Mouse (Mus musculus) C2C12 (cell line): ENCODE results near the gene Psmb3. TPM values are rescaled to one million over a fixed set of nuclear protein-coding genes. Genes with fewer than 3 reads are reported as not detected.

Experiments used
- H3K27me3 ChIP-seq: one replicate; pipeline ENCODE4 v1.6.1; 2011; ENCODE audit not compliant: control insufficient read depth, insufficient read depth, insufficient read length
- H3K36me3 ChIP-seq: one replicate; pipeline ENCODE4 v1.6.1; 2011; ENCODE audit not compliant: control insufficient read depth, insufficient read depth
- H3K4me3 ChIP-seq: one replicate; pipeline ENCODE4 v1.5.1; 2011; ENCODE audit warnings: mild to moderate bottlenecking, control low read depth; ENCODE audit not compliant: poor library complexity, insufficient read depth, severe bottlenecking
- H3K79me2 ChIP-seq: one replicate; pipeline ENCODE4 v1.6.1; 2011; ENCODE audit not compliant: control insufficient read depth, insufficient read depth
- H3K79me3 ChIP-seq: one replicate; pipeline ENCODE4 v1.6.1; 2011; ENCODE audit warnings: low read depth, control low read depth
- H3ac ChIP-seq: one replicate; pipeline ENCODE3; 2011; ENCODE audit warnings: low read depth; ENCODE audit not compliant: control insufficient read depth, insufficient read length
- CEBPB ChIP-seq: IDR thresholded peaks from one replicate; pipeline ENCODE4 v1.6.1; 2011; ENCODE audit warnings: low read depth, mild to moderate bottlenecking, control low read depth, moderate library complexity
- CTCF ChIP-seq: IDR thresholded peaks from one replicate; pipeline ENCODE4 v1.5.1; 2011; ENCODE audit not compliant: control insufficient read depth, insufficient read depth, insufficient read length
- FOSL1 ChIP-seq: IDR thresholded peaks from one replicate; pipeline ENCODE4 v1.8.0; 2011; ENCODE audit warnings: mild to moderate bottlenecking, low read length; ENCODE audit not compliant: poor library complexity, insufficient read depth, severe bottlenecking
- MAX ChIP-seq: IDR thresholded peaks from one replicate; pipeline ENCODE4 v1.6.1; 2011; ENCODE audit warnings: mild to moderate bottlenecking, control low read depth
- MYOD1 ChIP-seq: IDR thresholded peaks from one replicate; pipeline ENCODE4 v1.6.1; 2011; ENCODE audit warnings: low read depth; ENCODE audit not compliant: control insufficient read depth, insufficient read length
- MYOG ChIP-seq: IDR thresholded peaks from one replicate; pipeline ENCODE4 v1.6.1; 2011; ENCODE audit not compliant: control insufficient read depth, insufficient read length; ENCODE audit errors: extremely low read depth
- USF1 ChIP-seq: IDR thresholded peaks from one replicate; pipeline ENCODE4 v1.6.1; 2011; ENCODE audit warnings: low read depth, mild to moderate bottlenecking, control low read depth, moderate library complexity
- polyA plus RNA-seq: library from polyadenylated mRNA; unstranded; fragments of >200 nt; fragmentation: generic; extraction: Trizol; gene quantifications from one replicate; pipeline ENCODE4 v1.2.1, GENCODE M21; 2012; ENCODE audit warnings: missing spikeins

The Psmb3 gene
- polyA plus RNA-seq, 1 experiment, result 690 TPM

DNA sequence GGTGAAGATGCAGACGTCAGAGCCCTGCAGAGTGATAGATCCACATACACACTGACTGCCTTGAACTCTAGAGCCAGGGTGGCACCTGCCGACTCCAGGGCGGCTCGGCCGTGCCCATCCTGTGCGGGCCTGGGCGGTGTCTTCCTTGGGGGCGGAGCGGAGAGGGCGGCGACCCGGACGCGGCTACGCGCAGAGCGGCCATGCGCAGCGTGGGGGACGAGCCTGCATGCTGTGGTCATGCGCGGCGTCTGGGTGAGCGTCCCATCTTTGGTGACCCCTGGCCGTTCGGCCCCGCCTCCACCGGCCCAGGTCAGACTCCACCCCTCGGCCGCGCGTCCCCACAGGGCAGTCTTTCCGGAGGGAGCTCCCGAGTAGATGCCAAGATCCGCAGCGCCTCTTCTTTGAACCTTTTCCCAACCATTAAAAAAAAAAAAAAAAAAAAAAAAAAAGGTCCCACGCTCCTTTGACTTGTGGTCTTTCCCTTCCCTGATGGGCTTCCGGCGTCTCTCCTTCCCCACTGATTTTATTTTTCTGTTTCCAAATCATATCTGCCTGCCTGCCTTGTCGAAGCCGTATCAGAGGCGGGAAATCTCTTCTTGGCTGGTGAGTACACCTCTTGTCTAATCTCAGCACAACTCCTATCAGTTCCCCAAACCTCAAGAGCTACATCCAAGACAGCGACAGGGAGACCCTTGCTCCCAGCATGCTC lies 17.4 kb upstream of the Psmb3 start, which contains the start of gene Cisd3:
Gene Cisd3 (plus strand): TSS at position 214 of the 709 bp plus-strand sequence.
- H3ac ChIP-seq, result peak within 1 kb of the TSS; percentile 88
- H3K4me3 ChIP-seq, result peak within 1 kb of the TSS; percentile 45
- H3K27me3 ChIP-seq, result no peaks in the 10 kb centered on the region
- peaks cover 11% of the 10 kb centered on the region for H3K79me3 ChIP-seq
- no peak for TF ChIP-seq FOSL1
- peak; percentile 74 for TF ChIP-seq MAX
- no peak for TF ChIP-seq MYOG
- no peak for TF ChIP-seq USF1
- no peak for TF ChIP-seq MYOD1
- peaks cover 32% of the 10 kb centered on the region for H3K79me2 ChIP-seq
- H3K36me3 ChIP-seq, result peaks cover 39% of the 10 kb centered on the region

DNA sequence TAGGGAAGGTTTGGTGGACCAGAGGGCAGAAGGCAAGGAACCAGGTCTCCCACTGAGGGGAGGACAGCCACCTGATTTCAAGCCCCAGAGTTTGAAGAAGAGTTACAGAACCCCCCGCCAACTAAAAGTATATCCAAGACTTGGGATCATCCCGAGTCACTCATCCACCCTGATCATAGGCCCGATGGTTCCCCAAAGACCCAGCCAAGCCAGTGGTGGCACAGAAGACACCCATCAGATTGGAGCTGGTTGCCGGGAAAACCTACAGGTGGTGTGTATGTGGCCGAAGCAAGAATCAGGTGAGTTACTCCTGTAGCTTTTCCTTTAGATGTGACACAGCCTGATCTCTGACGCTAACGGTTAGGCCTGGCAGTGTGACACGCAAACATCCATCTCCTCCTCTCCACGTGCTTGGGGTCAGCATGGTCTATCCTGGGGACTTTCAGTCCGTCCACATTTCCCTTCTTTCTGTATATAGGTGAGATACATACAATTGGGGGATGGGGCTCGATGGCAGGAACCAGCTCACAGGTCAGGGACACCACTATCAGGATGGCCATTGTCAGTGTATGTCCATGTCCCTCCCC lies 16.8 kb upstream of the Psmb3 start:
- peak overlapping the region; percentile 88 for H3ac ChIP-seq
- peaks cover 43% of the 10 kb centered on the region for H3K36me3 ChIP-seq
- TF ChIP-seq MAX (peak; percentile 16), FOSL1 (no peak), CTCF (no peak), CEBPB (no peak)
- H3K79me2 ChIP-seq, result peaks cover 32% of the 10 kb centered on the region
- H3K79me3 ChIP-seq, result peaks cover 11% of the 10 kb centered on the region
- H3K4me3 ChIP-seq, result peak overlapping the region; percentile 45
- no peaks in the 10 kb centered on the region for H3K27me3 ChIP-seq

DNA sequence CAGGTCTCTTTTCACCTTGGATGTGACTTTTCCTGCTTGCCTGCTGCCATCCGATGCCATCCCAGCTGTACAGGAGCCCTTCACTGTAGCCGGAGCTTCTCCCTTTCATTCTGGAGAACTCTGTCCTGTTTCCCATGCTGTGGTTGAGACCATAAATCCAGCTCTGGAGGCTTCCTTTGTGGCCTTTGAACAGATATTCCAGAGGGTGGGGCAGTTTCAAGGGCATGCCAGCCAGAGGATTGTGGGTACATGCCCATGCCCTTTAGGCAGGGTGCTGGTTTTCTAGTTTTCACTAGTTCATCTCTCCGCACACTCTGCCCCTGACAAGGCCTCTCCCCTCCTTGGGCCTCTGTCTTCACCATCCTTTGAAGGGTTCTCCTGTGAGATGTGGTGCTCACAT lies 16.1 kb upstream of the Psmb3 start:
- Histone ChIP-seq H3K79me2 (peaks cover 32% of the 10 kb centered on the region), H3K27me3 (no peaks in the 10 kb centered on the region), H3ac (peak overlapping the region; percentile 88), H3K36me3 (peaks cover 43% of the 10 kb centered on the region), H3K79me3 (peaks cover 11% of the 10 kb centered on the region), H3K4me3 (peak overlapping the region; percentile 45)
- TF ChIP-seq FOSL1 (no peak), CTCF (no peak), CEBPB (no peak), MYOG (no peak), MAX (peak; percentile 6), MYOD1 (no peak)

DNA sequence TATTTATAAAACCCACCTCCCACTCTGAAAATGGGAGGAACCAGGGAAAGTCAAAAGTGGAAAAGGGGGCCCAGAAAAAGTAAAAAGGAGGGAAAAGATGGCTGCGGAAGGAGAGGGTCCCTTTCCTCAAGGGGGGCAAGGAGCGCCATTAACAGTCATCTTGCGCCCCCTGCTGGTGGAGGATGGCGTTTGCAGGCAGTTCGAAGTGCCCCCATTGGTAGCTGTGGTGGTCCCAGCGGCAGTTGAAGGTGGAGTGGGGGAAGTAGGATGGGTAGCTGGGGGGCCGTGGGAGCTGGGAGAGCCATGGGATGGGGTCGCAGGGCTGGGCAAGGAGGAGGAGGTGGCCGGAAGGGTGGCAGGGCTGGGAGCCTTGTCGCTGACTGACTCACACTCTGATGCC lies 13.3 kb upstream of the Psmb3 start:
- Histone ChIP-seq H3K36me3 (peaks cover 54% of the 10 kb centered on the region), H3ac (no peak overlapping the region), H3K79me2 (peaks cover 60% of the 10 kb centered on the region), H3K27me3 (no peaks in the 10 kb centered on the region), H3K79me3 (peaks cover 26% of the 10 kb centered on the region), H3K4me3 (no peak overlapping the region)
- TF ChIP-seq FOSL1 (no peak), MYOG (no peak), MYOD1 (no peak), CEBPB (no peak), MAX (no peak), USF1 (no peak), CTCF (peak; percentile 92)

DNA sequence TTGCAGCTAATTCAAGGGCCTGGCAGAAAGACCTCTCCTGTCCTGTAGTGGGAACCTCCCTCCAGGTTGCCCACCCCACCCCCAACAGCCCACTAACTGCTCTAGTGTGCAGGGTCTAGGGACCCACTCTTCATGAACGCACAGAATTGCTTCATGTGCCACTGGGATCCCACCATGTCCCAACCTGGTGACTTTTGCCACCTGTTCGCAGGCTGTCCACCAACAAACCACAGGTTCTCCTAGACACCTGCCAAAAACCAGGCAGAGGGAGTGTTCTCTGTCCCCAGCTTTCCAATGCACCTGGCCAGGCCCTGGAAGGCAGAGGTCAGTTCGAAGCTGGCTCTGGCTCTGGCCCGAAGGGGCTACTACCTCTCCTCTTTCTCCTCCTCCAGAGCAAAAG lies 8.8 kb upstream of the Psmb3 start:
- no peaks in the 10 kb centered on the region for H3K27me3 ChIP-seq
- H3K79me3 ChIP-seq, result peaks cover 57% of the 10 kb centered on the region
- TF ChIP-seq CTCF (no peak), CEBPB (no peak), FOSL1 (no peak), USF1 (no peak), MAX (no peak), MYOD1 (no peak), MYOG (no peak)
- H3K36me3 ChIP-seq, result peaks cover 37% of the 10 kb centered on the region
- H3K79me2 ChIP-seq, result peaks cover 75% of the 10 kb centered on the region
- H3K4me3 ChIP-seq, result no peak overlapping the region
- no peak overlapping the region for H3ac ChIP-seq

DNA sequence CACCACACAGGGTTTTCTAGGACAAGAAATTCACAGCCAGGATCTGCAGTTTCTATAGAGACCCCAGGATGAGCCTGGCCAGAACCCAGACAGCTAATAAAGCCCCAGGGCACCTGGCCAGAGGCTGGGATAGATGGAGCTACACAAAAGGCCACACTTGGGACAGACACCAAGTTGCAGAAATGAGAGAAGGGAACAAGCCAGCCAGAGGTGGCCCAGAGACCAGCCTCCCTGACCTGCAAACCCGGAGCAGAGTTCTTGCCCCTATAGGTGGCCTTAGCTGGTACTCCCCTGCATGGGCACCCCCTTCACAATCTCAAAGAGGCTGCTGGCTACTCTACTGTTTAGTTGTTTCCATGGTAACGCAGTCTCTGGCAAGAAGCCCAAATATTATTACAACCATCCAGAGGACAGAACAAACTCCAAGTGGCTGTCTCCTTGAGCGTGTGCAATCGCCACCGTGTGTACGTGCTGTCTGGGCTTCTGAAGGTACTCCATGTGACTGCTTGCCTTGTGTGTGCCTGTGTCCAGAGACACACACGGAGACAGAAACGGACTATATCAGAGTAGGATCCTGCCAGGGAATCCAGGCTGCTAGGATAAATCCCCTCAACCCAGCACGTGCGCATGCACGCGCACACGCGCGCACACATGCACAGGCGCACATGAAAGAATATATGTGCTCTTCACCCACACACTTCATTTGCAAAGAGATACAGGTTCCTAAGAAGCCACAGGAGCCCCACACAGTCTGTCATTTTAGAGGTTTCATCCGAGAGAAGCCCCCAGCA lies 8.1 kb upstream of the Psmb3 start:
- H3K79me3 ChIP-seq, result peaks cover 55% of the 10 kb centered on the region
- no peak for TF ChIP-seq FOSL1
- no peak for TF ChIP-seq MYOG
- no peak for TF ChIP-seq CTCF
- TF ChIP-seq CEBPB, result no peak
- TF ChIP-seq MAX, result no peak
- H3K79me2 ChIP-seq, result peaks cover 73% of the 10 kb centered on the region
- H3K27me3 ChIP-seq, result no peaks in the 10 kb centered on the region
- H3K4me3 ChIP-seq, result no peak overlapping the region
- H3ac ChIP-seq, result no peak overlapping the region
- peaks cover 30% of the 10 kb centered on the region for H3K36me3 ChIP-seq
